Mouse (Mus musculus) kidney, embryonic 14.5 days (tissue): ENCODE data around the gene Taf1d. TPM values are rescaled to one million over a fixed set of nuclear protein-coding genes. Genes with fewer than 3 reads are reported as not detected.
"Not testable (repeated sequence)": the region's sequence is repeated elsewhere in the genome, so short reads cannot be mapped to it uniquely, and the experiment has no call there.

Source experiments
- ATAC-seq: fragments of 200-750 bp; cut with Nextera tagmentation; 2 replicates; pipeline ENCODE4 v1.8.0; 2017; ENCODE audit warnings: moderate number of reproducible peaks, mild to moderate bottlenecking, moderate TSS enrichment, moderate library complexity; ENCODE audit not compliant: low FRiP score, low TSS enrichment
- H3K27ac ChIP-seq: fragments of 300-500 bp; sonication (generic); 2 replicates; pipeline ENCODE4 v1.5.1; 2014; ENCODE audit warnings: low read depth, mild to moderate bottlenecking, low read length, moderate library complexity, mixed read lengths
- H3K27me3 ChIP-seq: fragments of 300-500 bp; sonication (generic); 2 replicates; pipeline ENCODE4 v1.6.1; 2014; ENCODE audit warnings: mild to moderate bottlenecking, low read length; ENCODE audit not compliant: control insufficient read depth, insufficient read depth
- H3K36me3 ChIP-seq: fragments of 300-500 bp; sonication (generic); 2 replicates; pipeline ENCODE4 v1.6.1; 2014; ENCODE audit warnings: low read length, mixed read lengths; ENCODE audit not compliant: control insufficient read depth, insufficient read depth
- H3K4me1 ChIP-seq: fragments of 300-500 bp; sonication (generic); 2 replicates; pipeline ENCODE4 v1.6.1; 2014; ENCODE audit warnings: low read length, mixed read lengths; ENCODE audit not compliant: control insufficient read depth, insufficient read depth
- H3K4me2 ChIP-seq: fragments of 300-500 bp; sonication (generic); replicated peaks from 2 replicates; pipeline ENCODE4 v1.6.1; 2014; ENCODE audit warnings: low read depth, mild to moderate bottlenecking, low read length
- H3K4me3 ChIP-seq: fragments of 300-500 bp; sonication (generic); 2 replicates; pipeline ENCODE4 v1.5.1; 2014; ENCODE audit warnings: mild to moderate bottlenecking, low read length
- H3K9ac ChIP-seq: fragments of 300-500 bp; sonication (generic); 2 replicates; pipeline ENCODE4 v1.6.1; 2014; ENCODE audit warnings: low read depth, mild to moderate bottlenecking, low read length, moderate library complexity
- H3K9me3 ChIP-seq: fragments of 300-500 bp; sonication (generic); 2 replicates; pipeline ENCODE4 v1.6.1; 2016; ENCODE audit warnings: low read length; ENCODE audit not compliant: control insufficient read depth
- WGBS: fragments of 180-500 bp; shearing (Covaris S2); extraction: QIAGEN DNeasy Blood & Tissue Kit; methylation state at CpG from one replicate; pipeline ENCODE4 v1.1.7; 2014; 5-methylcytosine and 5-hydroxymethylcytosine counted together
- polyA plus RNA-seq: library from polyadenylated mRNA; unstranded; fragments of >200 nt; fragmentation: Nextera tagmentation; extraction: Ambion mirVana; gene quantifications from 2 replicates; pipeline ENCODE4 v1.2.1, GENCODE M21; 2014

Gene Taf1d
- polyA plus RNA-seq, 1 experiment from 2014 or later, result 101 TPM

GRCm38 (mm10) chr9:15301399-15301798 lies 4.6 kb upstream of the Taf1d start:
- no peaks in the 10 kb centered on the region for H3K27me3 ChIP-seq
- peaks cover 6% of the 10 kb centered on the region; the same call in 1 of the 2 replicates for H3K4me1 ChIP-seq
- H3K36me3 ChIP-seq, result no peaks in the 10 kb centered on the region; the same call in 1 of the 2 replicates
- WGBS, result 11% methylated on average over 6 of the region's 6 CpGs
- H3K9me3 ChIP-seq, result no peaks in the 10 kb centered on the region
- H3K4me2 ChIP-seq, result peak overlapping the region; percentile 1; the same call in 1 of the 2 replicates
- ATAC-seq, result 0 out of 2 replicates have a peak, but pooled peaks have one; percentile 8
- H3K27ac ChIP-seq, result peak overlapping the region; percentile 64
- no peak overlapping the region for H3K4me3 ChIP-seq
- H3K9ac ChIP-seq, result no peak overlapping the region

DNA sequence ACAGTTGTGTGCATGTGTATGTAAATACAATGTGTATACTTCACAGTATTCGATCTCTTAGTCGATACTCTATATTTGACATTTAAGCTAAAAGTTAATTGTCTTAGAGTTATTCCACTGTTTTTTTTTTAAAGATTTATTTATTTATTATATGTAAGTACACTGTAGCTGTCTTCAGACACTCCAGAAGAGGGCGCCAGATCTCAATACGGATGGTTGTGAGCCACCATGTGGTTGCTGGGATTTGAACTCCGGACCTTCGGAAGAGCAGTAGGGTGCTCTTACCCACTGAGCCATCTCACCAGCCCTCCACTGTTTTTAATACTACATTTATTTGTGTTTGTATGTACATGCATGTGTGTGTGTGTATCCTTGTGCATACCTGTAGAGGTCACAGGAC lies 4.0 kb upstream of the Taf1d start:
- ATAC-seq, H3K27ac ChIP-seq, H3K36me3 ChIP-seq, H3K9ac ChIP-seq, H3K27me3 ChIP-seq, H3K9me3 ChIP-seq, H3K4me2 ChIP-seq, H3K4me1 ChIP-seq, H3K4me3 ChIP-seq: not testable (repeated sequence)
- WGBS, result 86% methylated on average over 6 of the region's 6 CpGs

DNA sequence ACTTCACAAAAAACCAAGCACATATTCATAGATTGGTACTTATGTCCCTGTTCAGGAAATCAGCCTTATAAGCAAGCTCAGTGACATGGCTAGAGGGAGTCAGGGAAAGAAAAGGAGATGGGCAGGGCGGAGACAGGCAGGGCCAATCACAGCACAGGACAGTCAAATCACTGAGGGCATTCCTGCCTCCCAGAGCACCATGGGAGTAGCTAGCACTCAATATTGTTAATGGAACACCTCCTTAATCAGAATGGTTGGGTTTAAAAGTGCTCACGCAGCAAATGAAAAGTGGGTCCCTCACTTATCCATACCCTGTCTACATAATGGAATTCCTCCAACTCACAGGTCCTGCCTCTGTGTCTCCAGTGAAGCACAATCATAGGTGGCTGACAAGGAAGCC lies 3.1 kb upstream of the Taf1d start:
- no peak for ATAC-seq
- 78% methylated on average over 2 of the region's 2 CpGs for WGBS

DNA sequence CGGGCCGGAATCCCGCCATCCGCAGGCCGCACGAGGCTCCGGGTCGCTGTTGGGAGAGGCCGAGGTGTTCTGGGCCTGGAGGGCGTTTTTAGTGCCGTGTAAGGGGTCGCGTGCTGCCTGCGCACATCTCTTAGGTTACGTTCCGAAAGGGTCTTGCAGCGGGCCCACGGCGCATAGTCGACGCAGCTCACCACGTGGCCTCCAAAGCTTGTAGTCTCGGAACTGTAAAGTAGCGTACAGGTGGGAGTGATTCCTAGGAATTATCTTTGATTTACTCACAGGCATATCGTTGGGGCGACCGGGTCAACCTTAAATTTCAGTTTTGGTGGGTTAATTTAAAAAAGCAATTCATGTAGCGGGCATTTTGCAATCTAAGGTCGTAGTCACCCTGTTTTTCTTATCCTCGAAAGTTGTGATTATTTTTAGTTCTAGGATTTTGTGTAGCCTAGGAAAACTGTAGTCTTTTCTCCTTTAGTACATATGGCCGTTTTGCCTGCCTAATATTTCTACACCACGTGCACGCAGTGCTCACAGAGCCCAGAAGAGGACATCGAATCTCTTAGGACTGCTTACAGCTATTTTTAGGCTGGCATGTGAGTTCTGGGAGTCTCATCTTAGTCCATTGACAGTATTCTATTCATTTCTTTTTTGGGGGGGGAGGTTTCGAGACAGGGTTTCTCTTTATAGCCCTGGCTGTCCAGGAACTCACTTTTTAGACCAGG lies 545 bp downstream of the Taf1d start, which contains the start of gene 4931406C07Rik:
Gene 4931406C07Rik, minus strand, starts transcription at position 51 of the 722 bp plus-strand sequence.
- Histone ChIP-seq H3K36me3 (peaks cover 42% of the 10 kb centered on the region), H3K27ac (peak within 1 kb of the TSS; percentile 85), H3K4me2 (peak within 1 kb of the TSS; percentile 67), H3K9ac (peak within 1 kb of the TSS; percentile 91), H3K9me3 (no peaks in the 10 kb centered on the region), H3K4me3 (peak within 1 kb of the TSS; percentile 74), H3K4me1 (peaks cover 21% of the 10 kb centered on the region), H3K27me3 (no peaks in the 10 kb centered on the region)
- under 1% methylated on average over 35 of the region's 35 CpGs for WGBS
- ATAC-seq, result peak; percentile 80

More for the DNA sequence above, 3.1 kb upstream of the Taf1d start:
- H3K36me3 ChIP-seq, result peaks cover 6% of the 10 kb centered on the region
- no peaks in the 10 kb centered on the region for H3K27me3 ChIP-seq
- H3K4me1 ChIP-seq, result peaks cover 11% of the 10 kb centered on the region
- H3K4me2 ChIP-seq, result no peak overlapping the region
- no peaks in the 10 kb centered on the region for H3K9me3 ChIP-seq
- no peak overlapping the region for H3K4me3 ChIP-seq
- H3K9ac ChIP-seq, result no peak overlapping the region
- H3K27ac ChIP-seq, result no peak overlapping the region

- H3K9ac ChIP-seq, result peak overlapping the region; percentile 91
- 5% methylated on average over 6 of the region's 6 CpGs for WGBS
- H3K4me3 ChIP-seq, result peak overlapping the region; percentile 74
- H3K4me2 ChIP-seq, result peak overlapping the region; percentile 67
- no peaks in the 10 kb centered on the region for H3K27me3 ChIP-seq
- no peak for ATAC-seq
- H3K9me3 ChIP-seq, result no peaks in the 10 kb centered on the region
- peaks cover 19% of the 10 kb centered on the region for H3K4me1 ChIP-seq
- H3K27ac ChIP-seq, result no peak overlapping the region
- H3K36me3 ChIP-seq, result peaks cover 49% of the 10 kb centered on the region
These were observed 1.2 kb downstream of the Taf1d start for GRCm38 (mm10) chr9:15307257-15307656.

DNA sequence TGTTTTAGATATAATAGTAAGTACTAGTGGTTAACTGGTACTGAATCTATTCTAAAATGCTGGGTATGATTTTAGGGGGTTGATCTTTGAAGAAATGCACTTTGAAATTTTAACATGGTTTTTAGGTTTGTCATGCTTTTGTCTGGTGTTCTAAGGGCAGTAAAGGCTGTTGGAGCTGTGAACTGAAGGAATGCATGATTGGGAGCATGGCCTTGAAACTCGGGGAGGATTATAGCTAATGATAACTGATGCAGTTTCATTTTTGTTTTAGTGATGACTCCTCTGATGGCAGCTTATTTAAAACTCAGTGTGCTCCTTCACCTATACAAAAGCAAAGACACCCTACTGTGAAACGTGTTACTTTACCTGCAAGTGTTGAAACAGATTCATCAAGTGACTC lies 2.2 kb downstream of the Taf1d start:
- Histone ChIP-seq H3K27ac (no peak overlapping the region), H3K4me1 (peaks cover 19% of the 10 kb centered on the region), H3K4me3 (peak overlapping the region; percentile 74), H3K9me3 (no peaks in the 10 kb centered on the region), H3K4me2 (peak overlapping the region; percentile 67), H3K9ac (no peak overlapping the region), H3K27me3 (no peaks in the 10 kb centered on the region), H3K36me3 (peaks cover 59% of the 10 kb centered on the region)
- 64% methylated on average over 2 of the region's 2 CpGs for WGBS
- no peak for ATAC-seq

- H3K27ac ChIP-seq, result no peak overlapping the region
- H3K4me2 ChIP-seq, result peak overlapping the region; percentile 8
- no peaks in the 10 kb centered on the region for H3K27me3 ChIP-seq
- peak overlapping the region; percentile 28; the same call in 1 of the 2 replicates for H3K9ac ChIP-seq
- 71% methylated on average over 4 of the region's 4 CpGs for WGBS
- H3K4me1 ChIP-seq, result peaks cover 19% of the 10 kb centered on the region
- no peaks in the 10 kb centered on the region for H3K9me3 ChIP-seq
- peaks cover 71% of the 10 kb centered on the region for H3K36me3 ChIP-seq
- ATAC-seq, result no peak
- peak overlapping the region; percentile 19; the same call in 1 of the 2 replicates for H3K4me3 ChIP-seq
These were observed 3.4 kb downstream of the Taf1d start for GRCm38 (mm10) chr9:15309425-15309824.

- peaks cover 19% of the 10 kb centered on the region for H3K4me1 ChIP-seq
- no peak overlapping the region for H3K4me3 ChIP-seq
- H3K27me3 ChIP-seq, result no peaks in the 10 kb centered on the region
- ATAC-seq, result no peak
- H3K4me2 ChIP-seq, result no peak overlapping the region
- WGBS, result 85% methylated on average over 1 of the region's 1 CpGs
- H3K27ac ChIP-seq, result no peak overlapping the region
- H3K36me3 ChIP-seq, result peaks cover 78% of the 10 kb centered on the region
- no peaks in the 10 kb centered on the region for H3K9me3 ChIP-seq
- no peak overlapping the region for H3K9ac ChIP-seq
These were observed 4.2 kb downstream of the Taf1d start for GRCm38 (mm10) chr9:15310179-15310578.

- Histone ChIP-seq H3K4me3 (no peak overlapping the region), H3K9me3 (no peaks in the 10 kb centered on the region), H3K36me3 (peaks cover 94% of the 10 kb centered on the region), H3K4me2 (no peak overlapping the region), H3K9ac (no peak overlapping the region), H3K4me1 (peaks cover 19% of the 10 kb centered on the region), H3K27ac (no peak overlapping the region), H3K27me3 (no peaks in the 10 kb centered on the region)
- WGBS, result 94% methylated on average over 2 of the region's 2 CpGs
- no peak for ATAC-seq
These were observed 6.2 kb downstream of the Taf1d start for GRCm38 (mm10) chr9:15312054-15312735.
